Mouse (Mus musculus) intestine, embryonic 14.5 days (tissue): ENCODE measurements at regions not wholly inside any gene's neighbourhood (a gene's known extent, or its start where the extent isn't known, plus 50 kb on each side); places are given as distances from the start of the nearest gene placed in this dataset.
A peak's percentile ranks its signal among the peaks of the same experiment; 100 is the strongest.

Experiments used
- ATAC-seq: fragments of 200-750 bp; cut with Nextera tagmentation; replicated peaks from 2 replicates; pipeline ENCODE4 v1.8.0; 2017; ENCODE audit warnings: low read depth, moderate number of reproducible peaks, moderate TSS enrichment, moderate library complexity; ENCODE audit not compliant: low FRiP score, low TSS enrichment
- DNase-seq: peaks from one replicate; pipeline ENCODE4 v3.0.0-alpha.2; 2018; ENCODE audit warnings: low spot score
- H3K27ac ChIP-seq: fragments of 300-500 bp; sonication (generic); 2 replicates; pipeline ENCODE4 v1.5.1; 2014; ENCODE audit warnings: low read depth, mild to moderate bottlenecking, control low read depth
- H3K27me3 ChIP-seq: fragments of 300-500 bp; sonication (generic); replicated peaks from 2 replicates; pipeline ENCODE4 v1.6.1; 2014; ENCODE audit warnings: low read length, control low read depth; ENCODE audit not compliant: control insufficient read depth, insufficient read depth
- H3K36me3 ChIP-seq: fragments of 300-500 bp; sonication (generic); 2 replicates; pipeline ENCODE4 v1.6.1; 2014; ENCODE audit warnings: low read length, control low read depth; ENCODE audit not compliant: control insufficient read depth, insufficient read depth
- H3K4me1 ChIP-seq: fragments of 300-500 bp; sonication (generic); replicated peaks from 2 replicates; pipeline ENCODE4 v1.6.1; 2014; ENCODE audit warnings: low read length, control low read depth, mixed read lengths; ENCODE audit not compliant: control insufficient read depth, insufficient read depth
- H3K4me2 ChIP-seq: fragments of 300-500 bp; sonication (generic); 2 replicates; pipeline ENCODE4 v1.6.1; 2014; ENCODE audit warnings: low read length
- H3K4me3 ChIP-seq: fragments of 300-500 bp; sonication (generic); 2 replicates; pipeline ENCODE4 v1.5.1; 2014; ENCODE audit warnings: low read depth, low read length, control low read depth, mixed read lengths
- H3K9ac ChIP-seq: fragments of 300-500 bp; sonication (generic); 2 replicates; pipeline ENCODE4 v1.6.1; 2014; ENCODE audit warnings: mild to moderate bottlenecking, low read length
- H3K9me3 ChIP-seq: fragments of 300-500 bp; sonication (generic); 2 replicates; pipeline ENCODE4 v1.6.1; 2016; ENCODE audit warnings: low read length, control low read depth; ENCODE audit not compliant: control insufficient read depth
- WGBS: fragments of 180-500 bp; shearing (Covaris S2); extraction: QIAGEN DNeasy Blood & Tissue Kit; methylation state at CpG from one replicate; pipeline ENCODE4 v1.1.7; 2014; 5-methylcytosine and 5-hydroxymethylcytosine counted together

DNA sequence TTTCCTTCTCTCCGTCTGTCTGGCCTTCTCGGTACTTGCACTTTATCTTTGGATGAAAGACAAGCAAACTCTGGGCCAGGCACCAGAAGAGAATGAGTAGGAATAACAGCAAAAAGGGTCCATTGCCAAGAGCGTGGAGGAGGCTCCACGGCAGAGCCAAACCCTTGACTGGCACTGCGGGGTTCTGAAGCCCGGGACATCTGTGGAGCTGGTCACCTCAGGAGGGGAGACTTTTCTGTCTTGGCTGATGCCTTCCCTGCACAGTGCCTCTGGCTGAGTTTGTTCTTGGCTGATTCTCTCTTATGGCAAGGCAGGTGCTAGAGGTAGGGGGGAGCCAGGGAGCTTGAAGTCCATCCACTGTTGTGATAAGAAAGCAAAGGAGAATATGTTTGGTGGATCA, 130.1 kb upstream of the Npvf start:
- Histone ChIP-seq H3K27ac (no peak overlapping the region), H3K27me3 (no peaks in the 10 kb centered on the region), H3K4me1 (no peaks in the 10 kb centered on the region), H3K36me3 (no peaks in the 10 kb centered on the region), H3K4me3 (no peak overlapping the region), H3K9ac (no peak overlapping the region), H3K4me2 (no peak overlapping the region), H3K9me3 (no peaks in the 10 kb centered on the region)
- ATAC-seq (no peak), DNase-seq (no peak)
- 90% methylated on average over 6 of the region's 6 CpGs for WGBS

DNA sequence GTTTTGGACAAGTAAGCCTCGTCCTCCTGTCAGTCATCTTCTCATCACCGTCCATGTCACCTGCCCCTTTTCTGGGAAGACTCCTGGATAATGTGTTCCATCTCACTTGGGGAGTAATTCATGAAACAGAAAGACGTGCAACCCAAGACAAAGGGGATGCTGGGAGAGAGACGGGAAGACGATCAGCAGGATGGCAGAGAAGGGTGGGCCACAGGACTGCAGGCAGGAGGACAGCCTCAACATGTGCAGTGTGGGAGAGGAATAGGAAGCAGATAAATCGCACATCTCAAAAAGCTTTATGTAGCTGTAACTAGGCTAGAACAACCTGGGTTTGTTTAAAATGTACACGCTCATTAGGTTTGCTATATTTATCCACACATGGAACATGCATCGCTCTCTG, 133.4 kb upstream of the Npvf start:
- Histone ChIP-seq H3K4me2 (no peak overlapping the region), H3K4me1 (no peaks in the 10 kb centered on the region), H3K9me3 (no peaks in the 10 kb centered on the region), H3K36me3 (no peaks in the 10 kb centered on the region), H3K9ac (no peak overlapping the region), H3K27me3 (no peaks in the 10 kb centered on the region), H3K4me3 (no peak overlapping the region), H3K27ac (no peak overlapping the region)
- ATAC-seq (no peak), DNase-seq (no peak)
- WGBS = 88% methylated on average over 8 of the region's 8 CpGs

DNA sequence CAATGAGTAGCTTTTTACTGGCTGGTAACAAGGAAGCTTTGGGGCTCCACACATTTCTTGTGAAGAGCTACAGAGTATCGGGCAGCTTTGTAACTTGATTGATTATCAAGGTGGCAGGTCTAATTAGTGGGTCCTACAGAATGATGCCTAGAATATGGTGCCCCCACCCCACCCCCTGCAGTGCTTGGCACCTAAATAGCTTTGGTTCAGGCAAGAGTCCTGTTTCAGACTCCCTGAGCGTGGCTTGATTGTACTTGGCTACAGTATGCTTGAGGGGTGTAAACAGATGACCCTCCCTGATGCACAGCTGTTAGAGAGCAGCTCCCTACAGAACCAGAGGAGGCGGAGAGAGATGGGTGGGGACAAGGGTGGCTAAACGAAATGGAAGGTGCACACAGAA, 145.7 kb upstream of the Npvf start:
- no peak overlapping the region for H3K4me3 ChIP-seq
- no peak overlapping the region for H3K4me2 ChIP-seq
- H3K4me1 ChIP-seq = 0 out of 2 replicates have a peak, but pooled peaks cover 3% of the 10 kb centered on the region
- no peaks in the 10 kb centered on the region for H3K9me3 ChIP-seq
- H3K27me3 ChIP-seq = no peaks in the 10 kb centered on the region
- 44% methylated on average over 4 of the region's 4 CpGs for WGBS
- H3K36me3 ChIP-seq = no peaks in the 10 kb centered on the region
- no peak overlapping the region for H3K9ac ChIP-seq
- ATAC-seq (no peak), DNase-seq (no peak)
- no peak overlapping the region for H3K27ac ChIP-seq

- no peak overlapping the region for H3K4me2 ChIP-seq
- no peaks in the 10 kb centered on the region for H3K27me3 ChIP-seq
- H3K36me3 ChIP-seq = no peaks in the 10 kb centered on the region
- H3K4me1 ChIP-seq = peaks cover 9% of the 10 kb centered on the region; the same call in 1 of the 2 replicates
- DNase-seq (no peak), ATAC-seq (no peak)
- whole genome bisulfite sequencing = 57% methylated on average over 7 of the region's 7 CpGs
- no peaks in the 10 kb centered on the region for H3K9me3 ChIP-seq
- no peak overlapping the region for H3K27ac ChIP-seq
- H3K9ac ChIP-seq = no peak overlapping the region
- H3K4me3 ChIP-seq = no peak overlapping the region
Measured at GRCm38 (mm10) chr6:50802956-50803355, 148.7 kb upstream of the Npvf start.

DNA sequence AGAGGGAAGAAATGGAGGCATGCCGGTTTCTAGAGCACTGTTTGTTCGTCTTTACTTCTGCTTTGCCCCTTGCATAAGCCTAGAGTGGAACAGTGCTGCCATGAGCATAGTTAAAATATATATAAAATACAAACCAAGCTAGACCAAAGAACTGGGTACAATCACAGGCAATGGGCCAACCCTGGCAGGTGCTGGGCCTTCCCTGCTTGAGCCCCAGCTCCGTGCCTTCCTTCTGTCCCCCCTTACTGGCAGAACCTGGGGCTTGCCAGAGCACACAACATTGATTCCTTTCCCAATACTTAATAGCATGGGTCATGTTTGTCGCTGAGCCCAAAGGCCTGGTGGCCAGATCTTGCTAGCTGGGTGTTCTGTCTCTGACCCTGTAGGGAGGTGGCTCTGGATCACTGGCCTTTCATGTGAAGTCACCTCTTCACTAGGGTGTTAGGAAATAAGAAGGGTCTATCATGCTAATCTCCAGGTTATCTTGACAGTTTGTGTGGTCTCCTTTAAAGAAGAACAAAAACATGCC, 150.3 kb upstream of the Npvf start:
- DNase-seq (no peak), ATAC-seq (no peak)
- H3K27ac ChIP-seq = no peak overlapping the region
- 91% methylated on average over 4 of the region's 4 CpGs for WGBS
- no peak overlapping the region for H3K4me3 ChIP-seq
- no peaks in the 10 kb centered on the region for H3K27me3 ChIP-seq
- peaks cover 21% of the 10 kb centered on the region for H3K4me1 ChIP-seq
- no peak overlapping the region for H3K9ac ChIP-seq
- H3K4me2 ChIP-seq = no peak overlapping the region
- no peaks in the 10 kb centered on the region for H3K36me3 ChIP-seq
- H3K9me3 ChIP-seq = no peaks in the 10 kb centered on the region

- H3K4me1 ChIP-seq = peaks cover 26% of the 10 kb centered on the region
- peak overlapping the region; percentile 48; the same call in 1 of the 2 replicates for H3K4me2 ChIP-seq
- ATAC-seq = no peak; the same call in 1 of the 2 replicates
- peak; percentile 78 for DNase-seq
- no peak overlapping the region for H3K4me3 ChIP-seq
- H3K27me3 ChIP-seq = no peaks in the 10 kb centered on the region
- H3K27ac ChIP-seq = peak overlapping the region; percentile 89; the same call in 1 of the 2 replicates
- 10% methylated on average over 7 of the region's 7 CpGs for WGBS
- H3K9me3 ChIP-seq = no peaks in the 10 kb centered on the region
- no peak overlapping the region for H3K9ac ChIP-seq
- no peaks in the 10 kb centered on the region for H3K36me3 ChIP-seq
Measured at GRCm38 (mm10) chr6:50806376-50807077, 152.3 kb upstream of the Npvf start.

DNA sequence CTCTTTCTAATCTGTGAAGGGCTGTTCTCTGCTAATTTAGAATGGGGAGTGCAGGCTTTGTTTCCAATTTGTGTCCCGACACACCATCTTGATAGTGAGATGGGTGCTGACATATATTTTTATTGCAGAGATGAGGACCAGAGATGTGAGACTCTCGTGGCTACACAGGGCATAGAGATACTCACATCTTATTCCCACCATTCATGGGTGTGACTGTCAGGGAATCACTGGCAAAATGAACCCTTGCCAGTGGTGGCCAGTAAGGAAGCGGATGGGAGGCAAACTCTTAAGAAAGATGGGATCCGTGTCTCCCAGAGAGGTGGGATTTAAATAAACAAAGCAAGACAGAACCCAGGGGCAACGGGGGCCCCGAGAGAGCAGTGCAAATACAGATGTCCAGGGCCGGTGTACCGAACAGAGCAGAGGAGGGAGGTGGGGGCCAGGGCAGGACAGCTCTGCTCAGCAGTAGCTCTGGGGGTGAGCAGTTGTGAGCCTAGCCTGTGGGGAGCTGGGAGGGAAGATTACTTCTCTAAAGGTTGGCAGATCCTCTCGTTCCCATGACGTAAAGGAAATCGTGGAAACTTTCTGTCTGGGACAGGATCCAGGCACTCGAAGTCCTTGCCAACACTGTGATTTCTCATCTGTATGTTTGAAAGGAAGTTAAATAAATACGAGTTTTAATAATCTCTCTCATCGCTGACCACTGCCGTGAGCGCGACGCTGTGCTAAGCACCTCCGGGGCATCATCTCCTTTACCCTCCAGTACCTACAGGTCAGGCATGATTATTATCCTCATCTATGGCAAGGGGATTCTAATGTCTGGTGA, 153.2 kb upstream of the Npvf start:
- Histone ChIP-seq H3K4me2 (peak overlapping the region; percentile 48), H3K4me3 (peak overlapping the region; percentile 25), H3K9ac (peak overlapping the region; percentile 42), H3K27ac (peak overlapping the region; percentile 89), H3K4me1 (peaks cover 31% of the 10 kb centered on the region), H3K36me3 (no peaks in the 10 kb centered on the region), H3K27me3 (no peaks in the 10 kb centered on the region), H3K9me3 (no peaks in the 10 kb centered on the region)
- peak; percentile 89 for ATAC-seq
- 25% methylated on average over 19 of the region's 19 CpGs for WGBS
- peak; percentile 83 for DNase-seq

- Histone ChIP-seq H3K9ac (peak overlapping the region; percentile 42), H3K36me3 (no peaks in the 10 kb centered on the region), H3K27ac (peak overlapping the region; percentile 89), H3K9me3 (no peaks in the 10 kb centered on the region), H3K4me3 (peak overlapping the region; percentile 25), H3K4me1 (peaks cover 35% of the 10 kb centered on the region), H3K4me2 (peak overlapping the region; percentile 48), H3K27me3 (no peaks in the 10 kb centered on the region)
- peak; percentile 97 for DNase-seq
- ATAC-seq = no peak
- 6% methylated on average over 4 of the region's 4 CpGs for WGBS
Measured at GRCm38 (mm10) chr6:50808126-50808525, 153.9 kb upstream of the Npvf start.
